Comparison of ENCODE assay signal across 8 mouse cellular contexts in genomic region chr10:128588775-128589463, GRCm38 (mm10). TPM values are rescaled to one million over a fixed set of nuclear protein-coding genes. Genes with fewer than 3 reads are reported as not detected.
A peak's percentile ranks its signal among the peaks of the same experiment; 100 is the strongest.
DNase-seq lines count a peak whose midpoint lies in the region.

No protein-coding gene starts in this region.

- peaks cover 53% of the 10 kb centered on the region for H3K27me3 ChIP-seq in heart, embryonic 10.5 days (ENCODE audit: insufficient read depth, poor library complexity, severe bottlenecking)
- H3K27me3 ChIP-seq in embryonic facial prominence, embryonic 10.5 days (replicated peaks; ENCODE audit: low read depth, poor library complexity, severe bottlenecking): peaks cover 63% of the 10 kb centered on the region

- peak overlapping the region; percentile 86 for H3K4me3 ChIP-seq in heart, embryonic 10.5 days
- H3K4me3 ChIP-seq in embryonic facial prominence, embryonic 10.5 days: peak overlapping the region; percentile 71

- intact Hi-C loops in left cerebral cortex, postnatal 4 days (cut with DNase I): no loop called here

- H3K36me3 ChIP-seq in heart, embryonic 10.5 days: no peaks in the 10 kb centered on the region
- H3K36me3 ChIP-seq in embryonic facial prominence, embryonic 10.5 days (replicated peaks): no peaks in the 10 kb centered on the region

- peaks cover 38% of the 10 kb centered on the region for H3K4me1 ChIP-seq in heart, embryonic 10.5 days
- H3K4me1 ChIP-seq in embryonic facial prominence, embryonic 10.5 days: peaks cover 53% of the 10 kb centered on the region

- H3K27ac ChIP-seq in heart, embryonic 10.5 days: peak overlapping the region; percentile 83; the same call in 1 of the 2 replicates
- H3K27ac ChIP-seq in embryonic facial prominence, embryonic 10.5 days (replicated peaks): peak overlapping the region; percentile 78

- no peak for DNase-seq in heart, embryonic 10.5 days (ENCODE audit: low spot score)
- DNase-seq in heart, adult 9 months (ENCODE audit: low spot score in 2 of 2): no peak
- DNase-seq in embryonic facial prominence, embryonic 10.5 days (ENCODE audit: low spot score): no peak
- DNase-seq in kidney, adult 18-20 months: peak; percentile 72
- DNase-seq in lung, postnatal 25 days (ENCODE audit: low spot score): peak; percentile 44
- no peak for DNase-seq in left cerebral cortex, postnatal 4 days
- no peak for DNase-seq in frontal cortex, postnatal 36 days (ENCODE audit: low spot score in 2 of 2)
- DNase-seq in thymus, postnatal 14 days: no peak

- no peaks in the 10 kb centered on the region for H3K9me3 ChIP-seq in heart, embryonic 10.5 days
- no peaks in the 10 kb centered on the region for H3K9me3 ChIP-seq in embryonic facial prominence, embryonic 10.5 days

- 1% methylated on average over 23 of the region's 23 CpGs for WGBS in heart, embryonic 10.5 days
- 2% methylated on average over 23 of the region's 23 CpGs for whole genome bisulfite sequencing in embryonic facial prominence, embryonic 10.5 days

RNA-seq across cellular contexts. Expression of gene Erbb3, which starts 0.5 kb away (rescaled TPM):
- 7.4 and 7.7 TPM in 2 replicates for polyA plus RNA-seq in heart, embryonic 10.5 days (2016; fragmentation: Nextera tagmentation; extraction: Ambion mirVana)
- 11.9 and 12.2 TPM in 2 replicates for polyA plus RNA-seq in embryonic facial prominence, embryonic 10.5 days (2016; fragmentation: Nextera tagmentation; extraction: Ambion mirVana)
- total RNA-seq in left cerebral cortex, postnatal 4 days (2021): under 1 TPM; 0.62 to 0.66 TPM

RNA-seq across cellular contexts. Expression of gene Pa2g4, which starts 23.1 kb away (rescaled TPM):
- 168 and 225 TPM in 2 replicates for polyA plus RNA-seq in heart, embryonic 10.5 days (2016; fragmentation: Nextera tagmentation; extraction: Ambion mirVana)
- polyA plus RNA-seq in embryonic facial prominence, embryonic 10.5 days (2016; fragmentation: Nextera tagmentation; extraction: Ambion mirVana): 274 and 287 TPM in 2 replicates
- 100 to 1,000 TPM; 111 TPM for total RNA-seq in left cerebral cortex, postnatal 4 days (2021)

RNA-seq across cellular contexts. Expression of gene Rps26, which starts 37.6 kb away (rescaled TPM):
- polyA plus RNA-seq in heart, embryonic 10.5 days (2016; fragmentation: Nextera tagmentation; extraction: Ambion mirVana): 400 and 429 TPM in 2 replicates
- polyA plus RNA-seq in embryonic facial prominence, embryonic 10.5 days (2016; fragmentation: Nextera tagmentation; extraction: Ambion mirVana): 566 and 582 TPM in 2 replicates
- total RNA-seq in left cerebral cortex, postnatal 4 days (2021): 100 to 1,000 TPM; 595 to 651 TPM

RNA-seq across cellular contexts. Expression of gene Rpl41, which starts 39.8 kb away (rescaled TPM):
- 2,301 and 2,407 TPM in 2 replicates for polyA plus RNA-seq in heart, embryonic 10.5 days (2016; fragmentation: Nextera tagmentation; extraction: Ambion mirVana)
- 3,494 and 3,561 TPM in 2 replicates for polyA plus RNA-seq in embryonic facial prominence, embryonic 10.5 days (2016; fragmentation: Nextera tagmentation; extraction: Ambion mirVana)
- 1,000 to 10,000 TPM; 2,825 to 2,926 TPM for total RNA-seq in left cerebral cortex, postnatal 4 days (2021)

RNA-seq across cellular contexts. Expression of gene Zc3h10, which starts 41.3 kb away (rescaled TPM):
- polyA plus RNA-seq in heart, embryonic 10.5 days (2016; fragmentation: Nextera tagmentation; extraction: Ambion mirVana): 11.2 and 12.8 TPM in 2 replicates
- polyA plus RNA-seq in embryonic facial prominence, embryonic 10.5 days (2016; fragmentation: Nextera tagmentation; extraction: Ambion mirVana): 15.9 and 17.4 TPM in 2 replicates
- 10 to 100 TPM; 14.0 to 15.2 TPM for total RNA-seq in left cerebral cortex, postnatal 4 days (2021)

Comparison
In these comparisons a context has a peak if more than half of its experiments do, and no peak if none do; other contexts are left out.
1. DNase-seq: peak in kidney, adult 18-20 months (single experiment) and lung, postnatal 25 days (single experiment); none in heart, embryonic 10.5 days (single experiment), heart, adult 9 months (0 of 2), embryonic facial prominence, embryonic 10.5 days (single experiment), left cerebral cortex, postnatal 4 days (single experiment), frontal cortex, postnatal 36 days (0 of 2) and thymus, postnatal 14 days (single experiment).